Mouse (Mus musculus): ENCODE results near the gene Fastkd5. TPM values are rescaled to one million over a fixed set of nuclear protein-coding genes. Genes with fewer than 3 reads are reported as not detected.

Fastkd5 gene
- polyA plus RNA-seq, 1 experiment from 2014 or later, result 6.8 TPM

DNA sequence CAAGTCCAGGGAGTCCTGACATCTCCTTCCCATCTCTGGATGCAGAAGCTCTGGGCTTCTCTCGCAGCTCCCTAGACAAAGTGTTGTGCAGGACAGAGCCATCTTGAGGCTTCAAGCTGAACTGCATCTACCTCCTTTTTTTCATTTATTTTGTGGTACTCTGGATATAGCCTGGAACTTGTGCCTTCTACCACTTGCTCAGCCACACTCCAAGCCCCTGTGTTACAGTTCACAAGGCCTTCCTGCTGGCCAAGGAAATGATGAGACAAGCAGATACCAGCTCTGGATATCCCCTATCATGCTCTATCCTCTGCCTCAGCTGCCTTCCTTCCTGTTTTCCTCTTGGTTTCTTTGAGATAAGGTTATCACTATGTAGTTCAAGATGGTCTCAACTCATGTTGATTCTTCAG is 32.2 kb downstream of the Fastkd5 start:
- Histone ChIP-seq H3K9ac (ENCODE audit: low read depth, low read length) (no peak overlapping the region), H3K9me3 (ENCODE audit: control insufficient read depth) (no peaks in the 10 kb centered on the region), H3K27ac (ENCODE audit: low read depth, low read length) (no peak overlapping the region), H3K27me3 (replicated peaks; ENCODE audit: control insufficient read depth, insufficient read depth, low read length) (no peaks in the 10 kb centered on the region), H3K4me2 (replicated peaks; ENCODE audit: low read depth) (no peak overlapping the region), H3K4me3 (ENCODE audit: low read depth, low read length) (no peak overlapping the region), H3K36me3 (ENCODE audit: control insufficient read depth, insufficient read depth) (peaks cover 43% of the 10 kb centered on the region; the same call in 1 of the 2 replicates), H3K4me1 (replicated peaks; ENCODE audit: control insufficient read depth, insufficient read depth, low read length) (no peaks in the 10 kb centered on the region)
- no peak for ATAC-seq
- 5% methylated on average over 1 of the region's 1 CpGs for WGBS
- peak; percentile 76 for TF ChIP-seq CTCF (IDR thresholded peaks at IDR 0.05; ENCODE audit: low read depth)

- Histone ChIP-seq H3K4me3 (ENCODE audit: low read depth, low read length) (no peak overlapping the region), H3K27me3 (replicated peaks; ENCODE audit: control insufficient read depth, insufficient read depth, low read length) (no peaks in the 10 kb centered on the region), H3K9me3 (ENCODE audit: control insufficient read depth) (no peaks in the 10 kb centered on the region), H3K4me1 (replicated peaks; ENCODE audit: control insufficient read depth, insufficient read depth, low read length) (no peaks in the 10 kb centered on the region), H3K27ac (ENCODE audit: low read depth, low read length) (no peak overlapping the region), H3K9ac (ENCODE audit: low read depth, low read length) (no peak overlapping the region), H3K4me2 (replicated peaks; ENCODE audit: low read depth) (no peak overlapping the region), H3K36me3 (ENCODE audit: control insufficient read depth, insufficient read depth) (peaks cover 53% of the 10 kb centered on the region)
- 93% methylated on average over 1 of the region's 1 CpGs for WGBS
- no peak for TF ChIP-seq CTCF (IDR thresholded peaks at IDR 0.05; ENCODE audit: low read depth)
- ATAC-seq, result no peak
Observed at GRCm38 (mm10) chr2:130595596-130595995, 34.2 kb downstream of the Fastkd5 start.

DNA sequence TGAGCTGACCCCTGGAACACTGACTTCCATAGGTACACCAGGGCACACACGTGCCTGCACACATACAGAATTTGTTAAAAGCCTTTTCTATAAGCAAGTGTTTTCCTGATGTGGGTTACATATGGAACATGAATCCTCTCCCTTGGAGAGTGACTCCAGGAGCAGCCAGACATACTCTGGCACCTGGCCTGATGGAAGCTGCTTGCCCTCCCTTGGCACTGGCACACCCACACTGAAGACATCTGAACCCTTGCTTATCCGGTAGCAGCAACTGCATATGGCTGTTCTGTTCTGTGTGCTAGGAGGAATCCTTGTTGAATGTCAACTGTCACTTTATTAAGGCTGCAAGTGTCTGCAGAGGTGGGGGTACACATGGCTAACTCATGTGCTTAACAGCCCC is 38.8 kb downstream of the Fastkd5 start:
- no peak for TF ChIP-seq CTCF (IDR thresholded peaks at IDR 0.05; ENCODE audit: low read depth)
- H3K36me3 ChIP-seq (ENCODE audit: control insufficient read depth, insufficient read depth), result peaks cover 22% of the 10 kb centered on the region
- H3K4me3 ChIP-seq (ENCODE audit: low read depth, low read length), result no peak overlapping the region
- no peaks in the 10 kb centered on the region for H3K27me3 ChIP-seq (replicated peaks; ENCODE audit: control insufficient read depth, insufficient read depth, low read length)
- no peaks in the 10 kb centered on the region for H3K9me3 ChIP-seq (ENCODE audit: control insufficient read depth)
- H3K27ac ChIP-seq (ENCODE audit: low read depth, low read length), result no peak overlapping the region
- no peak overlapping the region for H3K9ac ChIP-seq (ENCODE audit: low read depth, low read length)
- no peak for ATAC-seq
- no peak overlapping the region for H3K4me2 ChIP-seq (replicated peaks; ENCODE audit: low read depth)
- WGBS, result 93% methylated on average over 2 of the region's 2 CpGs
- H3K4me1 ChIP-seq (replicated peaks; ENCODE audit: control insufficient read depth, insufficient read depth, low read length), result no peaks in the 10 kb centered on the region

GRCm38 (mm10) chr2:130589761-130590160 is 40.1 kb downstream of the Fastkd5 start:
- Histone ChIP-seq H3K9me3 (ENCODE audit: control insufficient read depth) (no peaks in the 10 kb centered on the region), H3K4me3 (ENCODE audit: low read depth, low read length) (no peak overlapping the region), H3K4me1 (replicated peaks; ENCODE audit: control insufficient read depth, insufficient read depth, low read length) (no peaks in the 10 kb centered on the region), H3K9ac (ENCODE audit: low read depth, low read length) (no peak overlapping the region), H3K27me3 (replicated peaks; ENCODE audit: control insufficient read depth, insufficient read depth, low read length) (no peaks in the 10 kb centered on the region), H3K36me3 (ENCODE audit: control insufficient read depth, insufficient read depth) (peaks cover 21% of the 10 kb centered on the region), H3K4me2 (replicated peaks; ENCODE audit: low read depth) (no peak overlapping the region), H3K27ac (ENCODE audit: low read depth, low read length) (no peak overlapping the region)
- WGBS, result 78% methylated on average over 2 of the region's 2 CpGs
- no peak for ATAC-seq
- TF ChIP-seq CTCF (IDR thresholded peaks at IDR 0.05; ENCODE audit: low read depth), result no peak

- Histone ChIP-seq H3K27ac (ENCODE audit: low read depth, low read length) (no peak overlapping the region), H3K9ac (ENCODE audit: low read depth, low read length) (no peak overlapping the region), H3K4me1 (replicated peaks; ENCODE audit: control insufficient read depth, insufficient read depth, low read length) (no peaks in the 10 kb centered on the region), H3K36me3 (ENCODE audit: control insufficient read depth, insufficient read depth) (peaks cover 21% of the 10 kb centered on the region), H3K9me3 (ENCODE audit: control insufficient read depth) (no peaks in the 10 kb centered on the region), H3K4me3 (ENCODE audit: low read depth, low read length) (no peak overlapping the region), H3K27me3 (replicated peaks; ENCODE audit: control insufficient read depth, insufficient read depth, low read length) (no peaks in the 10 kb centered on the region), H3K4me2 (replicated peaks; ENCODE audit: low read depth) (no peak overlapping the region)
- WGBS, result 67% methylated on average over 4 of the region's 4 CpGs
- TF ChIP-seq CTCF (IDR thresholded peaks at IDR 0.05; ENCODE audit: low read depth), result no peak
- ATAC-seq, result no peak
Observed at GRCm38 (mm10) chr2:130589157-130589556, 40.7 kb downstream of the Fastkd5 start.

DNA sequence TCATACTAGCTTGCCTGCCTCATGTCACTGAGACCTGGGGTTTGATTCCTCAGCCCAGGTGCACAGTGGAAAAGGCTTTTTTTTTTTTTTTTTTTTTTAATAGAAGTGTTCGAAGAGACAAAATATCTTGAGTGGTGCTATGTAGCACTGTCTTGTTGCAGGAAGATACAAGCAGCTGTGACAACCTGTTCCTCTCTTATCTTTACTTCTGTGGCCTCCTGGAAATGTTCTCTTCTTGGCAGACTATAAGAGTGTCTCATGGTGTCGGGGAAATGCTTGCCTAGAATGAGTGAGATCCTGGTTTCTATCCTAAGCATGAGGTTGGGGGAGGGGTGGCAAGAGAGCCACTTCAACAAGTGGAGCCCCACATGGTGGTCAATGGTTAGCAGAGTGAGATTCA is 41.5 kb downstream of the Fastkd5 start:
- 80% methylated on average over 2 of the region's 2 CpGs for WGBS
- no peaks in the 10 kb centered on the region for H3K4me1 ChIP-seq (replicated peaks; ENCODE audit: control insufficient read depth, insufficient read depth, low read length)
- no peak overlapping the region for H3K4me3 ChIP-seq (ENCODE audit: low read depth, low read length)
- no peaks in the 10 kb centered on the region for H3K9me3 ChIP-seq (ENCODE audit: control insufficient read depth)
- no peaks in the 10 kb centered on the region for H3K27me3 ChIP-seq (replicated peaks; ENCODE audit: control insufficient read depth, insufficient read depth, low read length)
- H3K27ac ChIP-seq (ENCODE audit: low read depth, low read length), result no peak overlapping the region
- H3K9ac ChIP-seq (ENCODE audit: low read depth, low read length), result no peak overlapping the region
- H3K36me3 ChIP-seq (ENCODE audit: control insufficient read depth, insufficient read depth), result peaks cover 21% of the 10 kb centered on the region
- H3K4me2 ChIP-seq (replicated peaks; ENCODE audit: low read depth), result no peak overlapping the region
- ATAC-seq, result no peak
- TF ChIP-seq CTCF (IDR thresholded peaks at IDR 0.05; ENCODE audit: low read depth), result no peak

GRCm38 (mm10) chr2:130586016-130586415 is 43.8 kb downstream of the Fastkd5 start:
- H3K4me2 ChIP-seq (replicated peaks; ENCODE audit: low read depth), result no peak overlapping the region
- no peaks in the 10 kb centered on the region for H3K4me1 ChIP-seq (replicated peaks; ENCODE audit: control insufficient read depth, insufficient read depth, low read length)
- 82% methylated on average over 6 of the region's 6 CpGs for WGBS
- no peak for ATAC-seq
- H3K9ac ChIP-seq (ENCODE audit: low read depth, low read length), result no peak overlapping the region
- no peak overlapping the region for H3K27ac ChIP-seq (ENCODE audit: low read depth, low read length)
- H3K36me3 ChIP-seq (ENCODE audit: control insufficient read depth, insufficient read depth), result peaks cover 9% of the 10 kb centered on the region
- H3K4me3 ChIP-seq (ENCODE audit: low read depth, low read length), result no peak overlapping the region
- no peak for TF ChIP-seq CTCF (IDR thresholded peaks at IDR 0.05; ENCODE audit: low read depth)
- H3K27me3 ChIP-seq (replicated peaks; ENCODE audit: control insufficient read depth, insufficient read depth, low read length), result peaks cover 21% of the 10 kb centered on the region
- no peaks in the 10 kb centered on the region for H3K9me3 ChIP-seq (ENCODE audit: control insufficient read depth)

All from intestine, postnatal 0 days (tissue).